Mouse (Mus musculus) adrenal gland, adult (tissue): ENCODE results near the gene Ppp1r1a.
A peak's percentile ranks its signal among the peaks of the same experiment; 100 is the strongest.

Source experiments
- DNase-seq, 2 experiments: peaks; one replicate each; pipeline ENCODE4 v3.0.0; 2022 to 2023; ENCODE audit warnings: low spot score in 1 of 2; ENCODE audit not compliant: inconsistent age in 2 of 2

Gene Ppp1r1a

GRCm38 (mm10) chr15:103514914-103515313 lies 22.9 kb downstream of the Ppp1r1a start:
- DNase-seq = peak in 1 of 2 experiments; percentile 36

DNA sequence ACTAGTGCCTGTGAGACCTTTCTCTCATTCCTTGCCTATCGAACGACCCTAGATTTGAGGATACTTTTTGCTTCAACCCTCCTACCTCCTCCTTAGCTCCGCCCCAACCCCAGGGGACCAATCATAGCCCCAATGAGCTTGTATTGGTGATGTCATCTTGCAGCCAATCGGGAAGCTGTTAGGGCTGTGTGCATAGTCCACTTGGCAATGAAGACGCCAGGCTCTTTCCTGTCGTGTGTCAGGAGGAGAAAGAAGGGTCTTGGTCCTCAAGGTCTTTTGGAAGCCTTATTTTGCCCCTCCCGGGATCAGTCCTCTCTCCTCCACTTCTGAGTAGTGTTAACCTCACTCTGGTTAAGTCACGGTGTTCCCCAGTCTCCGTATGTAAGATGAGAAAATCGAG lies 23.7 kb downstream of the Ppp1r1a start:
- peak; percentile 74 to 85 for DNase-seq

DNA sequence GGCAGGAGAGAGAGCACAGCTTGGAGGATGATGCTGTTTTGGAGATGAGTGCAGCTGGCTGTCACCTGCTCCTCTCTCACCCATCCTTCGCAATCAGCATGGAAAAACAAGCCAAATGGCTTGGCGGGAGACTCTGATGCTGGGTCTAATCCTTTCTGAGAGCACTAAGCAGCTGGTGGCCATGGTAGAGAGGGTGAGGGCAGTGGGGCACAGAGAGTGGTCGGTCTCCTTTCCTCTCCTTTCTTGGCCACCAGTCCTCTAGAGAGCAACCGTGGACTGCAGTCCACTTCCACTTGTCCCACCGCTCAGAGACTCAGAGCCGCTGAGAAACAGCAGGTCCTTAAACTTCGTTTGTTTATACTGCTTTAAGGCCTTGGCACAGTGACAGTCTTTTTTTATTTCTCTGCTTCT lies 24.2 kb downstream of the Ppp1r1a start:
- peak in 1 of 2 experiments; percentile 29 for DNase-seq

DNA sequence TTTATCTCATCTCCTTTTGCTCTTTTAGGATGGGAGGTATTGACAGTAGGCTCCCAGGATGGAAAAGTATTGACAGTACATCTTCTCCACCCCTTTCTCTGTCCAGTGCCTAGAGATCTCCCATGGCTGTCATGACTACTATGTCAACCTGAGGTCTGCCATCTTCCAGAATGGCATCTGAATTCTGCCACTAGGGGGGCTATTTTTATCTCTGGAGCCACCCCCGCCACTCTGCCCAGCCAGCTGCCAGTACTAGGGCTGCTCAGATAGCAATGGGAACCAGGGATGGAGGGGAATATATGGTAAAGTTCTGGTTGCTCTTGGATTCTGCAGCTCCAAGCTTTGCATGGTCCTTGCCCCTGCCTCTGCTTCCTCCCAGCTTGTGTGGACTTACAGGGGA lies 26.2 kb downstream of the Ppp1r1a start:
- DNase-seq = no peak

GRCm38 (mm10) chr15:103509317-103509716 lies 28.5 kb downstream of the Ppp1r1a start:
- DNase-seq = no peak

DNA sequence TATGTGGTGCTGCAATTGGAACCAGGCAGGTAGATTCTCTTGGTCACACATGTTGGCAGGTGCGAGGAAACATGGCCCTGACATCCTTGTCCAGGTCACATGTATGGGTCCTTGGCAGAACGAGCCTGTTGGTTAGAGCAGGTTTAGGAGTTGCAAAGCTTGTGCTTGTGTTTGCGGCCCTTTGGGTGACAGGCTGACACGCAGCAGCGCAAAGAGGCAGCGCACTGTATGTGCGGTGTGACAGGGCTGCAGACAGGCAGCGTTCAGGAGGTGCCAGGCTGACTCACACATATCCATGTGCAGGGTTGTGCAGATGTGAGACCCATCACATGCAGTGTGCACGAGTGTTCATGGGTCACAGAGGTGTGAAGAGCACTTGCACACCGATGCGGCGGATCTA lies 34.1 kb downstream of the Ppp1r1a start:
- peak in 1 of 2 experiments; percentile 45 for DNase-seq

GRCm38 (mm10) chr15:103503251-103503600 lies 34.6 kb downstream of the Ppp1r1a start:
- no peak for DNase-seq

GRCm38 (mm10) chr15:103502435-103503250 lies 35.2 kb downstream of the Ppp1r1a start, which contains the start of gene Pde1b:
TSS of gene Pde1b (plus strand) at chr15:103503034.
- peak; percentile 80 to 87 for DNase-seq

DNA sequence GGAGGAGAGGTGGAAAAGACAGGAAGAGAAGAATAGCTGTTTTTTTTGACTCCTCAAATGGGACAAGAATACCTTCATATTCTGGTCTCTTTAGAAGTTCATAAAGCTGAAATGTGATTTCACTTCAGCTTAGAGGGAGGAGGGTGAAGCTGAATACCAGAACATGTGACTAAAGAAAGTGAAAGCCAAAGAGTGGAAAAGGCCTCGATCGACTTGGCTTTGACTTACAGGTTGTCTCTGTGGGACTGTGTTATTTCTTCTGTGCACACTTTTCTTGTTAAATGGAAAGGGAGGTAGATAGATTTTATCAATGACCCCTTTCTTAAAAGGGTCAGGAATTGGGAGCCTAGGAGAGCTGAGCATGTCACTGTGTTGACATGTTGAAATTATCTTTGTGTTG lies 36.6 kb downstream of the Ppp1r1a start:
- DNase-seq = peak in 1 of 2 experiments; percentile 58

DNA sequence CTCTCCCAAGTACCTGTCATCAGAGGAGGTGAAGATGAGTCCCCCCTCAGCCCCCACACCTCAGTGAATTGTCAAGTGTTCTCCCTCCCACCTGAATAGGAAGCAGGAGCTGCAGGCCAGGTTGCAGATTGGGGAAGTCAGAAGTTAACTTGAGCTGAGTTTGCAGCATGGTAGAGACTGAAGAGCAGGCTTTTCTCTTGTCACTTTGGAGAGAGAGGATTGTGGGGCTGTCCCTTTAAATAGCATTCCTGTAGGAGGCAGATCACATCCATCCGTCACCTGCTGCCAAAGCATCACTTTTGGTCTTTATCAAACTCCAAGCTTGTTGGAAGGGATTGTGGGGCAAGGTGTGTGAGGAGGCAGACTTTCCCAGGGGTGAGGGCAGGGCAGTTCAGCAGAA lies 37.1 kb downstream of the Ppp1r1a start:
- DNase-seq = no peak

- no peak for DNase-seq
These were observed 39.6 kb downstream of the Ppp1r1a start for GRCm38 (mm10) chr15:103498157-103498556.

DNA sequence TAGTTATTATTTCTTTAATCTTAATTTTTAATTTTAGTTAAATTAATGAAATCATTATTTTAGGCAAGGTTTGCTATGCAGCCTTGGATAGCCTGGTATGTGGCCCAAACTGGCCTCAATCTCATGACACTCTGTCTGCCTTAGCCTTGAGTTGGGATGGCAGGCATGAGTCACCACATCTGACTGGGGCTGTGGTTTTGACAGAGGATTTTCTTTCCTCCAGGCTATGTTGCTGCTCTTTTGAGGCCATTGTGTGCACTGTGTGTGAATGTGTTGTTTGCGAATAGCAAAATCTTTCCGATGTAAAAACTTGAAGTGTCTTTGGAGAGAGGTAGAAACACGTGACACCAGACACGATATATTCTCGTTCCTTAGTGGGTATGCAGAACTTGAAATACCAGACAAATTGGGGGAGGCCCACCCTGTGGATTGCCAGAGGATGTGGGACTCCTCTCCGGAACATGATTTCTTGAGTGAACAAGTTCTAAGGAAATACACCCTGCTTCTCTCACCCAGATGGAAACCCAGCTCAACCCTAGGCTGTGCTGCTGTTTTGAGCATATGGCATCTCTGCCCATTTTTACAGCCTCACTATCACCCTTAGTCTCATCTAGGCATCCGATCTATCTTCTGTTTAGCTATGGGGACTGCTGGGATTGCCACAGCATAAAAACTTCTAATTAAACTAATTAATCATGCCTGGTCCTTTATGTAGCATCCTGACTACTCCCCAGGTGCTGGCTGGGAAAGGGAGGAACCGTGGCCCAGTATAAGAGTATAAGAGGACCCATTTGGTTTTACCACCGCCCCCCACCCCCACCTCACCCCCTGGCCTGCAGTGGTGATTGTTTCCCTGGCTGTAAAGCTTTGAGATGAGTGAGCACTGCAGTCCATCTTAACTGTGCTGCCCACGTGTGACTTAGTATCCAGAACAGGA lies 41.3 kb downstream of the Ppp1r1a start:
- peak; percentile 83 to 88 for DNase-seq

DNA sequence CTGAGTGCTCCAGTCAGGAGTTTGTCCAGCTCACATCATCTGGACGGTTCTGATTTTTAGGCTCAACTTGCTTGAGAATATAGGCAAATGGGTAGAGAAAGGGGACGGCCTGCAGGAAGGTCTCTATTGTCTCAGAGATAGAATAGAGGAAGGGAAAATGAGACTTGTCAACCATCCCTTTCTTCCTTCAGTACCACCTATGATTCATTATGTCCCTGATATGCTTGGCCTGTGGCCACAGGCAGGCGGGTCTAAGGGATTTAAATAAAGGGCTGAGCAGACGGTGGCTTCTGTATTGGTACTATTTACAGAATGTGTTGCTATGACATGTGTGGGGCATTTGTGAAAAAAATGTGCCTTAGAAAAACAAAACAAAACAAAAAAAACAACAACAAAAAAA lies 49.5 kb downstream of the Ppp1r1a start:
- DNase-seq = peak in 1 of 2 experiments; percentile 32

DNA sequence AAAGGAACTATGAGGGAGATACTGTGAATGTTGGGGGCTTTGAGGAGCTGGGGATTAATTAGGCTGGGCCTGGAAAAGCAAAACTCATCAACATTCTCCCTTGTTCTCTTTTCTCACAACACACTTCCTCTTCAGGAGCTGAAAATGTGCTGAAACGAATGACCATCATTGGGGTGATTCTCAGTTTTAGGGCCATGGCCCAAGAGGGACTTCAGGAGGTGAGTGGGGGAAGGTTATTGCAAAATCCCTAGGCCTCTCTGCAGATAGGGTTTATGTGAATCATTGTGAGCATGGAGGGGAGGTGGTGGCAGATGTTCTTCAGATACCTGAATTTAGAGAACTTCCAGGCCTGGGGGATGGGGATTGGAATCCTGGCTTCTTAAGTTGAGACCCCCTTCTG lies 51.1 kb downstream of the Ppp1r1a start:
- DNase-seq = no peak

- no peak for DNase-seq
These were observed 52.7 kb downstream of the Ppp1r1a start for GRCm38 (mm10) chr15:103485106-103485505.

DNA sequence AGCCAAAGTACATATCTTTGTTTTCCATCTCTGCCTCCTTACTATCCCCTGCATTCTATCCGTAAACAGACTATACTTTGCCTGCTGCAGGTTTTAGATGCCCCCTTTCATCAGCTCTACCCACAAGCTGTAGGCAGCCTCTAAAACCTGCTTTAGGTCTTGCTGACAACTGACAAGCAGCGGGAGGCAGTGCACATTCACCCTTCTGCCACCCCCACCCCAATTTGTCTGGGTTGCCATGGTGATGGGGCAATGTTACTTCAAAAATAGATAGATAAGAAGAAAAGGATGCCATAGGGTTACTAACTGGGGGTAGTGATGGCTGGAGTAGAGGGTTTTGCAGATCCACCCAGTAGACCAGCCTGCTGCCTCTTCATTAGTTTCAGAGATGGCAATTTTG lies 53.3 kb downstream of the Ppp1r1a start:
- DNase-seq = no peak

GRCm38 (mm10) chr15:103482488-103482887 lies 55.3 kb downstream of the Ppp1r1a start:
- peak in 1 of 2 experiments; percentile 72 for DNase-seq
